Mouse (Mus musculus): ENCODE results near the gene Pih1d1.
"Not testable (repeated sequence)": the region's sequence is repeated elsewhere in the genome, so short reads cannot be mapped to it uniquely, and the experiment has no call there.

Gene Pih1d1

GRCm38 (mm10) chr7:45154096-45154992 lies at the start of gene Pih1d1, which contains the start of gene Aldh16a1:
Pih1d1 (plus strand) TSS chr7:45154303.
Aldh16a1 (minus strand) TSS chr7:45154584.
- CTCF ChIA-PET, result interaction anchor here (0.5 kb wide), 1 partner anchor 14 kb away, joined by 4 read pairs; no protein-coding TSS in a partner anchor

GRCm38 (mm10) chr7:45104941-45105340 lies 49.2 kb upstream of the Pih1d1 start:
- CTCF ChIA-PET, result no interaction called here

- CTCF ChIA-PET, result no interaction called here
These were observed 48.6 kb upstream of the Pih1d1 start for GRCm38 (mm10) chr7:45105491-45105890.

DNA sequence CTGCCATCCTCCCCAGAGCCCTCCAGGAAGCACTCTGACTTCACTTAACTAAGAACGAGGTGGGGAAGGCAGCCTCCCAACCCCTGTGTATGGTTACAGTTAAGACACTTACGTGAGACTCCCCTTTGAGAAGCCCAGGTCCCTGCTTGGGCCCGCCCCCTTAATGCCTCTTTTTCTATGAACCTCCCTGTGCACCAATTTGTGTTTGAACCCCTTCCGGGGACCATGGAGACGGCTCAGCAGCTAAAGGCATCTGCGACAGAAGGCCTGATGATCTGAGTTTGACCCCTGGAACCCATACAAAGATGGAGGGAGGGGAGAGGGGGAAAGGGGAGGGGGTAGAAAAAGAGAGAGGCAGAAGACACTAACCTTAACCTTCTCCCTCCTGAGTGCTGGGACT lies 47.7 kb upstream of the Pih1d1 start:
- CTCF ChIA-PET, result interaction anchor here (0.8 kb wide), 1 partner anchor 10 kb away, joined by 5 read pairs; no protein-coding TSS in a partner anchor

- CTCF ChIA-PET, result interaction anchor here (0.7 kb wide), 1 partner anchor 31 kb away, joined by 3 read pairs; no protein-coding TSS in a partner anchor
These were observed 47.0 kb upstream of the Pih1d1 start for GRCm38 (mm10) chr7:45107052-45107645.

DNA sequence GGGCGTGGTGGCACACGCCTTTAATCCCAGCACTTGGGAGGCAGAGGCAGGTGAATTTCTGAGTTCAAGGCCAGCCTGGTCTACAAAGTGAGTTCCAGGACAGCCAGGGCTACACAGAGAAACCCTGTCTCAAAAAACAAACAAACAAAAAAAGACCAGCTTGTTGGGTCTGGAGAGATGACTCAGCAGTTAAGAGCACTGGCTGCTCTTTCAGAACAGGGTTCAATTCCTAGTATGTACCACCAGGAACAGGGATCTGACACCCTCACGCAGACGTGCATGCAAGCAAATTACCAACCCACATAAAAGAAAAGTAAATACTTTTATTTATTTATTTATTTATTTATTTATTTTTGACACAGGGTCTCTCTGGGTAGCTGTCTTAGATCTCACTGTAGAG lies 44.0 kb upstream of the Pih1d1 start:
- CTCF ChIA-PET, result not testable (repeated sequence)

DNA sequence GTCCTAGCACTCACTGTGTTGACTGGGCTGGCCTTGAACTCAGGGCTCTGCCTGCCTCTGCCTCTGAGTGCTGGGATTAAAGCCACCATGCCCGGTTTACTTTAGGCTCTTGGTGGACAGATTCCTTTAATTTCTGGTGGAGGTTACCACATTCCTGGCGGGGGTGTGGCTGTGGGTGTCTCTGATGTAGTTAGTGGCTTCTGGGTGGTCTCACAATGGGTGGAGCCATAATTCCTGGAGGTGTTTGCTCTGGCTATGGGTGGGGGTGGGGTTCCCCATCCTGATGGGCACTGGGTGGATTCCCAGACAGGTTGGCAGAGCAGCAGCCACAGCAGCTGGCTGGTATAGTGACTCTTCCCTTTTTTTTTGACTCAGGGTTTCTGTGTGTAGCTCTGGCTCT lies 42.2 kb upstream of the Pih1d1 start:
- CTCF ChIA-PET, result no interaction called here

DNA sequence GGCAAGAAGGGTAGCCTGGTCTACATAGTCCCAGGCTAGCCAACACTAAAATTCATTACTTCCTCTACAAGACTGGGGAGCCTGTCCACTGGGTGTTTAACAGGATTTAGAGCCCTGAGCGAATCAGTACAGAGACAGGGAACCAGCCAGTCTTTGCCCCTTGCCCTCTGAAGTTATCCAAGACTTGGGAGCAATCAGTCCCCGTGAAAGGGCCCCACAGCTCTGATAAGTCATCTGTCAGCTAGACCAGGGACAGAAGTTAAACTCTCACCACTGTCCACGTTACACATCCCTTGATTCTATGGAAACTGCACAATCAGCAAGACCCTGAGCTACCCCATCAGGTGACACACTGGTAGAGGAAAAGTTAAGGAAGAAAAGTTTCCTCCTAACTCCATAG lies 41.6 kb upstream of the Pih1d1 start:
- CTCF ChIA-PET, result no interaction called here

DNA sequence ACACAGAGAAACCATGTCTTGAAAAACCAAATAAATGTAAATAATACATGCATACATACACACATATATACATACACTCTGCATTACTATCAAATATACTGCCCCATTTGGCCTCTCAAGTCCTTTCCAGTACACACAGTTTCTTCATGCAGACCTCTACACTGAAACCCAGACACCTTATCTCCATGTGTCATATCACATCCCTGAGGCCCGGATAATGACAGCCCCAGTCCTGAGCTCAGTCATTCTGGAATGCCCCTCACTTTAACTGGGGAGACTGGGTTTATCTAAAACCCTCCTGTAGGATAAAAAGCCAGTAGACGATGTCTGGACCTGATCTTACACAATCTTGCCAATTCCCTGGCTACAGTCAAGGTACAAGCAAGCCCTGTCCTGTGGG lies 40.6 kb upstream of the Pih1d1 start:
- CTCF ChIA-PET, result no interaction called here

DNA sequence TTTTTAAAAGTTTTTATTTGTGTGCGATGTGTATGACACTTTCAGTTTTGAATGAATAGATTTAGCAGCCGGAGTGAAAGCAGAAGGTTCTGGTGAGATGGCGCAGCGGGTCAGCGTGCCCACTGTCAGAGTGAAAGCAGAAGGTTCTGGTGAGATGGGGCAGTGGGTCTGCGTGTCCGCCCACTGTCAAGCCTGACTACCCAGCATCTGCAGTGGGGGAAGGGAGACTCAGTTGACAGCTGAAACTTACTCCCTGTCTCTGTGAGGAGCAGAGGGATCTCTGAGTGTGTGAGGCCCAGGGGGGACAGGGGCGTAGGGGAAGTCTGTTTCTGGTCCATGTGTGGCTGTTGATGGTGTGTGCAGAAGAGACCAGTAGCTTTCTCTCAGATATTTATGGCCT lies 36.5 kb upstream of the Pih1d1 start:
- CTCF ChIA-PET, result no interaction called here

DNA sequence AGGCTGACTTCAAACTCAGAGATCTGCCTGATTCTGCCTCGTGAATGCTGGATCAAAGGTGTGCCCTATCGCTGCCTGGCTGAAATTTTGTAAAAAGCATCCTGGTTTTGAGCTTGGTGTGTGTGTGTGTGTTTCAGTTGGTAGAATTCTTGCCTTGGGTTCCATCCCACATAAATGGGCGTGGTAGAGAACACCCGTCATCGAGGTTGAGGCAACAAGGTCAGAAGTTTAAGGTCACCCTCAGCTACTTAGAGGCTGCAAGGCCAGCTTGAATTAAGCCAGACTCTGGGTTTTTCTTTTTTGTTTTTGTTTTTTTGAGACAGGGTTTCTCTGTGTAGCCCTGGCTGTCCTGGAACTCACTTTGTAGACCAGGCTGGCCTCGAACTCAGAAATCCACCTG lies 35.8 kb upstream of the Pih1d1 start:
- CTCF ChIA-PET, result no interaction called here

DNA sequence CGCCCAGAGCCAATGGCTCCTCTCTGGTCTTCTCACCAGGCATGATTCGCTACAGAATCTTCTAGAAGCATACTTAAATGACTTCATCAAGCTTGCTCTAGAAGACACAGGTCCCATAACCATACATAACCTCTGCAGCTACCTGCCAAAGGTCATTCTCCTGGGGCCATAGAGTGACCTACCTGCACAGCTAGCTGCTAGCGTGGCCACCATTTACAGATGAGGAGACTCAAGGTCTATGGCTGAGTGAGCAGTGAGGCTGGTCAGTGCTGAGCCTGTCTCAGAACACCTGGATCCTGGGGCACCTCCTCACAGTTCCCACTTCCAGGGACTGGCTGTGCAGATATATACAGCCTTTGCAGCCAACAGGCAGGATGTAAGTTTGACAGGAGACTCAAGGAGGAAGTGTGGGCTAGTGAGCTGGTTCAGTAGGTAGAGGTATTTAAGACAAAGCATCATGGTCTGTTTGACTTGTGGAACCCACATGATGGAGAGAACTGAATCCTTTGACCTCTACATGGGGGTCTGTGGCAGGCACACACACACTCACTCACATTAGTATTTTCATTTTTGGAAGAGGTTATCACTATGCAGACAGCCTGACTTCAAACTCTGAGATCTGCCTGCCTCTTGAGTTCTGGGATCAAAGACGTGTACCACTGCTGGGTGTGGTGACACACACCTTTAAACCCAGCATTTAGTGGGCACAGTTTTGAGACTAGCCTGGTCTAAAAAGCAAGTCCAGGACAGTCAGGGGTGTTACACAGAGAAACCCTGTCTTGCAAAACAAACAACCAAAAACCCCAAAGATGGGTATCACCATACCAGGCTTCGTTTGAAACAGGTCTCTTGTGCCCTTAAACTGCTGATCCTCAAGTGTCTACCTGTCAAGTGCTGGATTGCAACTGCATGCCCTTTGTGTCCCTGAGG lies 34.1 kb upstream of the Pih1d1 start:
- CTCF ChIA-PET, result no interaction called here

DNA sequence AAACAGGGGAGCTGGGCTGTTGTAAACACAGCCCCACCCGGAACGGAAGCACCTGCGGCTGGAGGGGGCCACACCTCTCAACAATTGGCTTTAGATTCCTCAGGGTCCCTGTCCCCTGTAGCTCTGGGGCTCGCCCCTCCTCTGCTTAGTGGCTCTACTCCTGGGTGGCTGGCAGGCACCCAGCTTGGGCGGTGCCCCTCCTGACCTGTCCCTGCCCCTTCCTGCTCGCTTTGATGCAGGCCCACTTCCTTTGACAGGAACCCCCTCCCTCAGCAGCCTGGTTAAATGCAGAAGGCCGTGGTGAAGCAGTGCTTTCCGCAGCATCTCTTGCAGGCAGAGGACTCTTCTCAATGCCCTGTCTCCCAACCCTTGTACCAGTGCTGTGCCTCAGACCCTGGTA lies 32.7 kb upstream of the Pih1d1 start:
- CTCF ChIA-PET, result no interaction called here

GRCm38 (mm10) chr7:45121966-45122365 lies 32.1 kb upstream of the Pih1d1 start:
- CTCF ChIA-PET, result interaction anchor here (0.6 to 0.8 kb wide), 2 partner anchors 14 to 182 kb away, joined by 3 read pairs; partner anchors contain the start of genes Flt3l and Gm45713

GRCm38 (mm10) chr7:45122561-45123185 lies 31.4 kb upstream of the Pih1d1 start:
- CTCF ChIA-PET, result interaction anchor here (0.8 kb wide), 1 partner anchor 14 kb away, joined by 3 read pairs; the partner anchor contains the start of genes Flt3l and Gm45713

- CTCF ChIA-PET, result interaction anchor here (0.5 to 0.7 kb wide), 2 partner anchors 166 to 167 kb away, joined by 3 read pairs; no protein-coding TSS in a partner anchor
These were observed 30.9 kb upstream of the Pih1d1 start for GRCm38 (mm10) chr7:45123186-45123570.

DNA sequence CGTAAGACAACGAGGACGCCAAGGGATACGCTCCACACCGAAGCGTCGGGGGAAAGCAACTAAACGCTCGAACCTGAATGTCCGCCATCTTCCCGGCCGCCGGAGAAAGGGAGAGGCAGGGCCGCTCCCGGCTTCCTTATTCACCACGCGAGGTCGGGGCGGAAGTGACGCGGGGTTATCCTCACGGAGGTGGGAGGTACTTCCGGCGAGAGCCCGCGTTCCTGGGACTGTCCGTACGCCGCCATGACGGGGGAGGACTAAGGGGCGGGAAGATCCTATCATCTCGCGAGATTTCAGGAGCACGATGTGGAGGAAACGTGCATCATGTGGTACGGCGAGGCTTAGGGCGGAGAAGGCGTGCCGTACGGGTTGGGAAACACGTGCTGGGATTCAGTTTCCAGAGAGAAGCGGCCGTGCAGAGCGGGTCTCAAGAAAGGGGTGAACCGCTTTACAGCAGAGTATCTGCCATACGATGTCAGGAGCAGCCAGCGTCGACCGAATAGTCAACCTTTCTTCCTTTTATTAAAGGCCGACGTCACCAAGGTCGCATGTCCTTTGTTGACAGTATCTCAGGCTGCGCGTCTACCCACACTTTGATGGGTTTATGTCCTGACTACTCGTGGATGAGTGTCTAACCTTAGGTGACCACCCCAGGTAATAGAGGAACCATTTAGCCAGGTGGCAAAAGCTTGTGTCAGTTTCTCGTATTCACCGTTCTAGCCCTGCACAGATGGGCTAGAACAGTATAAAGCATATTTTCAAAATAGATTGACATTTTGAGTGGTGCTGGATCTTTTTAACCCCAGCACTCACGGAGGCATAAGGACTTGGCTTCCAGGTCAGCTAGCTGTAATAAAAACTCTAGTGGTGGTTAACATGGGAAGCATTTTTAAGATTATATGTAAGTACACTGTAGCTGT lies 29.6 kb upstream of the Pih1d1 start, which contains the start of gene Rps11:
Gene Rps11 (minus strand): TSS at position 216 of the 920 bp plus-strand sequence.
- CTCF ChIA-PET, result no interaction called here

- CTCF ChIA-PET, result no interaction called here
These were observed 28.9 kb upstream of the Pih1d1 start for GRCm38 (mm10) chr7:45125144-45125600.

DNA sequence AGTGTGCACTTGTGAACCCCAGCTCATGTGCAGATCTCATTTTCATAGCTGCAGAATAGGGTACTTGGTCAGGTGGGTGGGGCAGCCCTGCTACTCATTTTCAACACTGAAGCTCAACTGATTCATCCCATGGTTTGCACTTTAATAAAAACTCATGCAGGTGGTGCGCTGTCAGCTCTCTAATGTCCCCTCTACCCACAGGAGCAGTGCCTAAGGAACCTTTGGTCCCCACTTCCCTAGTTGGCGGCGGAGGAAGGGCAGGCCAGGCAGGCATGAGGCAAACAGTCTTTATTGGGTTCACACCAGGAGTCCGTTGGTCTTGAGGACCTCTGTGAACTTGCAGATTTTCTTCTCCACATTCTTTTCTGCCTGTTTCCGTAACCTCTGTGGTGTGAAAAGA lies 28.5 kb upstream of the Pih1d1 start:
- CTCF ChIA-PET, result not testable (repeated sequence)
